Mouse (Mus musculus) mouse embryonic stem cell (cell line): ENCODE measurements at regions not wholly inside any gene's neighbourhood (a gene's known extent, or its start where the extent isn't known, plus 50 kb on each side); places are given as distances from the start of the nearest gene placed in this dataset.

Source experiments
- in situ Hi-C, 2 experiments: fragments of 300-500 bp; cut with MboI; formaldehyde crosslinking; loops; 1 replicate in 1 of 2; 3 replicates in 1 of 2; pipeline ENCODE4 v1.14.3; 2019 to 2020; ENCODE audit warnings: low sequenced_read_pairs in 2 of 2, low pct_unique_long_range_greater_than_20kb in 1 of 2, mixed read lengths in 1 of 2; ENCODE audit not compliant: unreplicated experiment in 1 of 2

DNA sequence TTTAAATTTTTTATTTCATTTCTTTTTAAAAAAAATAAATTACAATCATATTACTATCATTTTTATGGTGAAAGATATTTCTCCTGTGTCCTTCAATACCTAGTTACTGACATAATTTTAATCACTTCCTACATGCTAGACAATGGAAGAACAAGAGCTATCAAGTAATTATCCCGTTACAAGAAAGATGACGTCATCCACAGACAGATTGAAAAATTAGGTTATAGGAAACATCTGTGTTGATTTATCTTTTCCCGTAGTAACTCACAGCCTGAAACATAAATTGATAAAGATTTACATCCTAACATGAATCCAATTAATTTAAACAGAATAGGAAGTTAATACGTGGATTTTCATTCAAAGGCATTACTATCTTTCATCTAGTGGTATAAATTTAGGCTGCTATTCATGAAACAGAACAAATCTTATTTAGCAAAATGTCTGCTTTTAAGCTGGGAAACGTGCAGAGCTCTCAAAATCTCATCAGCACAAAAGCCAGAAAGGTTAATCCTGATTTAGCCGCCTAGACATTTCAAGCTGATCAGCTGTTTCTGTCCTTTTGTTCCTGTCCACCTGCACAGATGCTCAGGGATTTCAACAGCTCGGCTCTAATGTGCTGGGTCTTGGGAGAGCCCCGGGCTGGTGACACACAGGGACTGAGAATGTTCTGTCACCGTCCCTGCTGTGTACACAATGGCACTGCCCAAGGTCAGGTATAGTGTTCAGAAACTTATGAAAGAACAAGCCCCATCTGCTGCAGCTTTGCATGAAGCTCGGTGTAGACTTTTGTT is 189.0 kb upstream of the Cd180 start:
- in situ Hi-C loops: no loop called here

DNA sequence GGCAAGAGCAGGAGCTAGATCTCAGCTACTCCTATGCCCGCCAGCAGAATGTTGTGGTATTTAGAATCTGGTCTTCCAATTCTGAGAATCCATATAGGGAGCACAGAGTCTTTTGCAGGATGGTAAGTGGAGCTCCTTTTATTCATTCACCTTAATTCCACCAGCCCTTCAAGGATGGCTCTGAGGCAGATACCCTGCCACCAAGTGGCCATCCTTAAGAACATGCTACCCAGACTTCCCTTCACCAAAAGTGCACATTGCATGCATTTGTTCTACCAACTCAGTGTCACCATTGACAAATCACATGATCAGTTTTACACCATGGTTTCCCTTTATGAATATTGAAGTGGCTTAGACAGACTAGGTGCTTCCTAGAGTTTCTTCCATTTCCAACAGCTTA is 186.1 kb upstream of the Cd180 start:
- in situ Hi-C loops: no loop called here

DNA sequence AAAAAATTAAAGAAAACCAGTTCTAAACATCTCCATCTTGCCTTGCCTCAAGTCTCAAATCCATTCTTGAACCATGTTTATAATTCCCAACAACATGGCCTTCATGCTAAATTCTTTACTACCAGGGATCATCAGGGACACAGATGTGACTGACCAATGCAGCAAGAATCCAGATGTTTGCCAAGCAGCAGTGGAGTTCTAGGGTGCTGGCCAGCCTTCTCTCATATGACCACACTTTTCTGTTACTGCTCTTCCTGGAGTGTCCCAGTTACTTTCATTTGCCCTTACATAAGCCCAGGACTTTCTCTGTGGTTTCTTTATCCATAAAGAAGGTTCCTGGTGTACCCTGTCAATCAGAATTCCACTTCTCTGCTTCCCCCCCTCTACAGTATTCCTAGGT is 185.4 kb upstream of the Cd180 start:
- in situ Hi-C loops: no loop called here

DNA sequence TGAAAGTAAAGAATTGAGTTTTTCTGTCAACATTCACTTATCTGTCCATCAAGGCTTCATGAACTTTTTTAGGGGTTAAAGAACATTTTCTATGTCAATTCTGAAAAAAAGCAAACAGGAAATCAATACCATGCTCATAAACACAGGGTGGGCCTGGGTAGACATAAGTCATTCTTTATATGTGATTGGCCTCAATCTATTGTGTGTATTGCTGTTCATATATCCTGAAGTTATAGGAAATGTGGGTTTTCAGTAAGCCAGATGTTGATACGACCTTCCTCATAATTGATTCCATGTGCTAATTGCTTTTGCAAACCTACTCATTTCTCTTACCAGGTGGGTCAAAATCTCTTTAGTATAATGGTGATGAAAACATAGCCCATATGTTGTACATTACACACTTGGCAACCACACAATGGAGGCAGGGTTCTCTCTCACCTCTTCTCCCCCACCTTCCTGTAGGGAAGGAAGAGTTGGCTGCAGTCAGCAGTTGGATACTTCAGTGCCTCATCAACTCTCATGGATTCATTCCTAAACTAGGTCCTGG is 182.6 kb upstream of the Cd180 start:
- in situ Hi-C loops: no loop called here

DNA sequence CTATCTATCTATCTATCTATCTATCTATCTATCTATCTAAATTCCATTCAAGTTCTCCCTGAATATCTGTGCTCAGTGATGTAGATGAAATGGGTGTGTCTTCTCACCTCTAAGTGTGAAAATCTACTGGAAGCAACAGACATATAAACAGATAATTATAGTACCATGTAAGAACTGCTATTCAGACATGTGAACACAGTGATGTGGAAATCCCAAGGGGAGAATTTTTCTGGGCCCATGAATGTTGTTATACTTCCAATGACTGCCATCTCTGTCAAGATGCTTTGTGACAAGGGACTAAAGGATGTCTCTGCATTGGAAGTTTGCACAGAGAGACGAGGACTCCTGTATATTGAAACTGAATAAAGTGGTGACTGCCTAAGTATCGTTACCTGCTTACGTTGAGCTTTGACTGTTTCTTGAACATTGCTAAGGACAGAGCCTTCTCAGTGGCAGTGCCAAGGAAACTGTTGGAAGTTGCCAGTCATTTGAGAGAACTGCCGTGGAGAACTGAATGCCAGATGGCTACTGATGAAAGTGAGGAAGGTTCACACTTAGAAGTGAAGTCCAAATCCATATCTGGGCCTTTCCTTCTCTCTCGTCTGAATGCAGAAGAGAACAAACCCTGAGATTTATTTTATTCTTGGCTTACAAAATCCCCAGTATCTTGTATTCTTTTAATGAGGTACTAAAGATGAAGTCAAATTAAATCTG is 175.0 kb upstream of the Cd180 start:
- in situ Hi-C loops: no loop called here

DNA sequence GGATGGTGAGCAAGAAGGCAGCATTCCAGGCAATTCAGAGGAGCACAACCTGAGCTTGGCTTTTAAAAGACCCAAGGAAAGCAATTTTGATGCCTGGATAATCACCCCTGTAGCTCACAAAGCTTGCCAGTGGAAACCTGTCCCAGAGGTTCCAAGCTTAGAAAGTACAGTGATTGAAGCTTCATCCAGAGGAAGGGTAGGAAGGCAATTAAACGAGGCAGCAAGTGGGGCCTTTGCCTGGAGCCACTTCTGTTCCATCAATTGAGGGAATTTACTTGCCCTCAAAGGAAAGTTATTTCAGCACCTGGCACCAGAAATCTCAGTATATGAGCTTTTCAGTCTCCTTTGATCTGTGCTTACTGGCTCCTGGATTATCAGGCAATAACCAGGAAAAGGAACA is 171.9 kb upstream of the Cd180 start:
- in situ Hi-C loops: no loop called here

DNA sequence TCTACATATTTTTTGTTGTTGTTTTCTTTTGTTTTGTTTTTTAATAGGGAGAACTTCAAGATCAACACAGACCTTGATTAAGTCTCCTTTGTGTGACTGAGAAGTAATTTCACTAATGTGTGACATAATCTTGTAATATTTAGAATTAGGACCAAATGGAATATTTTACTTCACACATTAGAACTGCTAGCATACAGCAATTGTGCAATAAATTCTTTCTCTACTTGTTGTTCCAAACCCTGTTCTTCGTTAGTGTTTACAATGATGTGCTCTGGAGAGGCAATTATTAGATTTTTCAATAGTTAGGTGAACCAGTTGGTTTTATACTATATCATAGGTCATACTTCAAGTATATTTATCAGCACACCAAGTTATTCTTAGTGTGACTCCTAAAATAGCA is 171.3 kb upstream of the Cd180 start:
- in situ Hi-C loops: no loop called here

DNA sequence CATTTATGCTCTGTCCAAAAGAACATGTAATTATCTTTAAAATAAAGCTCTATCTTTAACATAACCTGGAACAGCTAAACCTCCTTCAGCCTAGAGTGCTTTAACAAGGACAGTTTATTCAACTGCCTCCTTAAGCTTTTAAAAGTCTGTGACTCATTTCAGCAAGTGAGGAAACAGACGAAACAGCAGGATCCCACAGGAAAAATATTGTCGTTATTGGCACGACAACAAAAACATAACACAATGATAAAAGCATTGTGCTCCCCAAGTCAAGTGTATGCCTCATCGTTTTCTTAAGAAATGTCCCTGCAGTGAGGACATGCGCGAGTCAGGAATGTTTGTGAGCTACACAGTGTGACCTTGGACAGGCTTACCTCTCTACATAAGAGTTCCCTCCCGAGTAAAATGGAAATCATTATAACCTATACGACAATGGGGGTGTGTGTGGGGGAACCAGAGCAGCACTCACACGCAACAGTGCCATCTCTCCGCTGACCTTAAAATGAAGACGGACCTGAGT is 166.7 kb upstream of the Cd180 start:
- in situ Hi-C loops: no loop called here

DNA sequence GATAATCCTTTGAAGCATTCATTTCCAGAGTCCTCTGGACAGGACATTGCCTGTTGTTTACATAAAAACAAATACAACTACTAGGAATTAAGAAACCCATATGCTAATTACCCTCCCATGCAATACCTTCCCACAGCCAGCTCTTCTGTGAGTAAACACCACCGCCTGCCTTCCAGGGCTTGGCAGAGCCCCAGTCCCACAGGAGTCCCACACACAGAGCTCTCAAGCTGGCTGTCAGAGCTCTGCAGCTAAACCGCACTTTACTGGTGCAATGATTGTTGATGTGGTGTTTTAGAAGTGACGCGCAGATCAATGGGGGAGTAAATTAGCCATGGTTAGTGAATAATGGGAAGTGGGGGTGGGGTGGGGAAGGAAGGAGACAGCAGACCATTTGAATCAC is 159.6 kb upstream of the Cd180 start:
- in situ Hi-C loops: no loop called here

DNA sequence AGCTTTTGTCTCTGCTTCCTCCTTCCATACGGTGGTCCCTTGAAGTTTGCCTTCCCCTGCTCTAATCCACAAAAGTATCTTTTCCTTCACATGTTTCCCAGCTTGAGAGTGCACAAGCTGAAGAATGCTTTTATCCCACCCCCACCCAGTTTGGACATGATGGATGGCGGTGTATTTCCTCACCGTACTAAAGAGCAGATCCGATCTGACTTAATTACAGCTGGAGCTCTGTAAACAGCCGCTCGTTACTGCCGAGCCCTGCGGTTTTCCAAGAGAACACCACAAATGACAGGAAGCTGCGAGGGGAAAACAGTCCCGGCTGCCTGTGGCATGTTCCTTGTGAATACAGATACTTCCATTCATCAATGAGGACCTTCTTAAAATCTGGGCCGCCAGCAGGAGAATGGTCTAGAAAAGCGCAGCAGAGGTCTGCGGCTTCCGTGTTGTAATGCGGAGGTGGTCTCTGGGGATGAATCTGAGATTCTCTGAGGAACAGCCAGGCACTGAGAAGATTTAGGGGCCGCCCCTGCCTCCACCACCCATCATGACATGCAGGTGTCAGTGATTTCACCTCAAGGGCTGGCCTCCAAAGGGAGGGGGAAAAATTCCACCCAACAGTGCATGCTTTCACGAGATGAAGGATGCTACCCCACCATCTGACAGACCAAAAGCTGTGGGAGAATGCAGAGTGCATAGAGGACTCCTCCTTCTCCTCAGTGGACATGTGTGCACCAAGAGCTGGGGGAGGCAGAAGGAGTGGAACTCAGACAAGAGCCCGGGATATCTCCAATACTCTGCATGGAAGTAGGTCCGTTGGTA is 155.7 kb upstream of the Cd180 start:
- in situ Hi-C loops: no loop called here

DNA sequence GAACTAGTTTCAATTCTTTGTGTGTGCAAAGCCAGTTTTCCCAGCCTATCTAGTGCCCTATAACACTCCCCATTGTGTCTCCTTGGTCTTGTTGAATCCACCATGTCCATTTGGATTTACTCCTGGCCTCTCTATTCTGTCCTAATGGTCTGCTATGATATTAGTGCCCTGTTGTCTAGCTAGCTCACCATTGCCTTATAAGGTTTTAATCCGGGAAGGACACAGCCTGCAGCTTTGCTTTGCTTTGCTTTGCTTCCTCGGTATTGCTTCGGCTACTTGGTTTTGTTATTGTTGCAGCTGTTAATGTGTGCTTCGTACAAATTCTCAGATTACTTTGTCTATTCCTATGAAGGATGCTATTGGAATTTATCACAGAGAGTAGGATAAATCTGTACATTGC is 152.9 kb upstream of the Cd180 start:
- in situ Hi-C loops: no loop called here

DNA sequence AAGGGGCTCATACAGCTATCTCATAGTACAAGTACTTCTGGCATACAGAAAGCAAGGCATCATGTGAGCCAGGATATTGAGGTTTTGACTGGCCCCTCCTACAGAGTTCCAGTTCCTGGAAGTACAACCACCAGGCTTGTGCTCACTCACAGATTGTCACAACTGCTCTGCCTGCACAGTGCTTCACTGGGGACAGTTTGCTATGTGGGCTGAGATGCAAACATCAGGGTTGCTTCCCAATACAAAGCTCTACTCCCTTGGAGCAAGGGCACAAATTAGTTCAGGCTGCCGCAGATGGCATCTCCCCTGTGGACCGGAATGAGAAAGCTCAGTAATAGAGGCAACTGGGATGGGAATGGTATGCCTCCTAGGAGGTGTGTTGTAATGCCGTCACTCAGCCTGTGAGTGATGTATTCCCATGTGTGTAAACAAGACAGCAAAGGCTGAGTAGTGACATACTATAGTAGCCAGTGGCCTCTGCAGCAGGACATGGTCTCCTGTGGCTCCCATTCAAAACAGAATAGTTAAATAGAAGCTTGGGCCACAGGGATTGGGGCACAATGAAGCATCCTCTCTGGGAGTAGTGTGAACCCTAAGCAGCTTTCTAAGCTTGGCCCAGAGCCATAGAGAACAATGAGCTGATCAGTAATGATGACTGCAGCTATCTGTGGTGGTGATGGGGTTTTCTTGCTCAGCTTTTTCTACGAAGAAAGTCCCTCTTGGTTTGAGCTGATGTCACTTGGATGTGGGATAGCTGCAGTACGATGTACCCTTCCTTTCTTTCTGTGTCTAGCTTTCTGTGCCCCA is 148.8 kb upstream of the Cd180 start:
- in situ Hi-C loops: no loop called here

DNA sequence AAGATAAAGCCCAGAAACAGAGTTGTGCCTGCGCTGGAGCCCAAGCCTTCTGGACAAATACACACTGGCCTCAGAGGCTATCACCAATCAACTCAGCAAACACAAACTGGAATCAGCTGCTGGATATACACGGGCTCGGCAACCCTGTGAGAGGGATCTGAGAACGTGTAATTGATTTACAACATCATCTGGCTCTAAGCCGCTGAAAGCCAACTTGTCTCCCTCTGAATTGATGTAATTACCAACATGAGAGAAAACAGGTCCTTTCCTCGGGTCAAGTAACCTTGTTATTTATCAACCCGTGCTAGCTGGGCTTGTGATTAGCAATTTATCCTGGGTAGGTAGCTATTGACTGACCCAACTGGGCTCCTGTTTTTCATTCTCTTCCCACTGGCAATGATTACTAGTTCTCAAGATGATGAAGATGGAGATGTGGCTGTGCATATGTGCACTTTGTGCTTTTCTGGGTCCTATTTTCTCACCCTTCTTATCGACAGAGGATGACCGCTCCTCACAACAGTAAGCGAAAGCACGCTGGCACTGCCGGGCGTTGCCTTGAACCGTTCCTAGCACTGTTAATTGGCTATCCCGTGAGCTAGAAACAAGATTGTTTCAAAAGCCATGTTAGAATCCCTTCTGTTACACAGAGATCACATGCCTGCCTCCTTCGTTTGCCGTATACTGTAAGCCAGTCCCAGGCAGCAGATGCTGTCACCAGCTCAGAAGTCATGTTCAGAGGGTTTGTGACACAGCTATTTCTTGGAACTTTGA is 147.3 kb upstream of the Cd180 start:
- in situ Hi-C loops: no loop called here

DNA sequence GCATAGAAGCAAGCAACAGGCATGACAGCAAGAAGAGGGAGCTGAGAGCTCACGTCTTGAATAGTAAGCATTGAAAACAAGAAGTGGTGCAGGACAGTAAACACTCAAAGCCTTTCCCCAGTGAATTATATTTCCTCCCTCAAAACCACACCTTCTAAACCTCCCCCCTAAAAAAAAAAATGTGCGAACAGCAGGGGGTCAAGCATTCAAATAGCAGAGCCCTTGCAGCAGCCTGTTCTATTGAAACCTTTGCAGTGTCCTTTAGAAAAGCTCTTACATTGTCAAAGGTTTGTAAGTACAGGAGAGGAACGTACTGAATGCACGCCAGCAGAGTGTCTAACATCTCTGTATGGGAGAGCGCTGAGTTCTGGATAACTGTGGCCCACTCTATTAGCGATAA is 145.1 kb upstream of the Cd180 start:
- in situ Hi-C loops: no loop called here

DNA sequence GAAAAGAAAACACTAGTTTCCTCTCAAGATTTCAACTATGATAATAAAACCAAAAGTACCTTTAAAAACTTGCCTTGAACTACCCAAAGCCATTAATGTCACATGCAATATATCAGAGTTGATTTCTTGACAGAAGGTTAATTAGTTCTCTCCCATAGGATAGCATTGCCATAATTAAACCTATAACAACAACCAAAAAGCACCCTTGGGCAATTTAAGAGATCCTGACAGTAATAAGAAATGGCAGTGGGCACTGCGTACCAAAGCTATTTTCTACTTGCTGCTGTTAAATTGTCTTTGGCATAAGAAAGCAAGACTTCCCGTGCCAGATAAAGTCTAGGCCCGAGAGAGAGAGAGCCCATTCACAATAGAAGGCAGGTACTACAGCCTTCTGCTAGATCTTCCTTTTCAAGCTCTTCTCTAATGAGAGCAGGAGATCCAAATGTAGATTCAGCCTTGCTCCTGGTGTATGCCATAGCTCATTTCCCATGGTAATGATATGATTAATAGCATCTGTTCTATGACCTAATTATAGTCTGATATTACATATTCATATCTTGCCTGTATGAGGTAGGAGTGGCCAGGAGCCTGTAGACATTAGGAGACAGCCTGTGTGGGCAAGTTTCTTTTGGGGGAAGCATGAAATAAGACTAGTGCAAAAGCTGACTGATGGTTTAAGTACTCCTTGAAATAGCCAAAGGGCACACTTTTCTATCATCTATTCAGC is 126.3 kb upstream of the Cd180 start:
- in situ Hi-C loops: no loop called here

DNA sequence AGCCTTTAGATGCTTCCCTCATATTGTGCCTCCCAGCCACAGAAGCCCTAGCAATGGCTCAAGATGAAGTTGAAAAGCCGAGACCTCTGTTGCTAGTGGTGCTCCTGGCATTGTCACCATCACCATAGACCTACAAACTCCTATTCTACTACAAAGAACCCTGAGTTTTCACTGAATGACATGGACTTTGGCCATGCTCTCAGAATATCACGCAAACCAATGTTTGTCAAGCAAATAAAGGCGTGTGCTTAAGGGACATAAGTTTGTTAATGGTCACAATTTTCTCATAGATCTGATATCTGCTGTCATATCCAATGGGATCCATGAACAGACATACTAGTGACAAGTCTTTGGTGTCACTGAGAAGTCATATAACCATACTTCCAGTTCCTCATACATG is 123.8 kb upstream of the Cd180 start:
- in situ Hi-C loops: no loop called here

DNA sequence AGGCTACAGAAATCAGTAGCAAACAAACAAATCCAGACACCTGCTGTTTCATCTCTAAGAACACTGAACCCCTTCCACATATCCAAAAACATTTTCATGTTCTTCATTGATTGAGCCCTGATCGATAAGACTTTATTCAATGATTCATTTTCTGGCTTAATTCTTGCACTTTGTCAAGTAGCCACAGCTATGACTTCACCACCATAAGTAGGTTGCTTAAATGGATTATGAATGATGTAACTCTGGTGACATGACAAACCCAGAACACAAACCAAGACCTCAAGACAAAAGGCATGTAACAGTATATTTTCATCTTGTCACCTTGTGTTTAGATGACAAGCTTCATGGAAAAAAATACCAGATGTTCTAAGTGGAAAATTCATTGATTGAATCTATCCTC is 123.1 kb upstream of the Cd180 start:
- in situ Hi-C loops: no loop called here
